Mouse (Mus musculus) neural tube, embryonic 13.5 days (tissue): Measurements from ENCODE around the gene Dmpk. TPM values are rescaled to one million over a fixed set of nuclear protein-coding genes. Genes with fewer than 3 reads are reported as not detected.

ENCODE experiments used
- ATAC-seq: fragments of 200-750 bp; cut with Nextera tagmentation; 2 replicates; pipeline ENCODE4 v1.8.0; 2017; ENCODE audit warnings: low read depth, mild to moderate bottlenecking, moderate TSS enrichment, moderate library complexity
- H3K27ac ChIP-seq: fragments of 300-500 bp; sonication (generic); replicated peaks from 2 replicates; pipeline ENCODE4 v1.5.1; 2015; ENCODE audit warnings: moderate library complexity, mild to moderate bottlenecking, inconsistent platforms
- H3K27me3 ChIP-seq: fragments of 300-500 bp; sonication (generic); 2 replicates; pipeline ENCODE4 v1.6.1; 2015; ENCODE audit warnings: mild to moderate bottlenecking, inconsistent platforms
- H3K36me3 ChIP-seq: fragments of 300-500 bp; sonication (generic); 2 replicates; pipeline ENCODE4 v1.6.1; 2015; ENCODE audit warnings: mild to moderate bottlenecking, inconsistent platforms
- H3K4me1 ChIP-seq: fragments of 300-500 bp; sonication (generic); replicated peaks from 2 replicates; pipeline ENCODE4 v1.6.1; 2015; ENCODE audit warnings: inconsistent platforms
- H3K4me2 ChIP-seq: fragments of 300-500 bp; sonication (generic); 2 replicates; pipeline ENCODE4 v1.6.1; 2015; ENCODE audit warnings: inconsistent platforms, mild to moderate bottlenecking, moderate library complexity
- H3K4me3 ChIP-seq: fragments of 300-500 bp; sonication (generic); 2 replicates; pipeline ENCODE4 v1.5.1; 2015; ENCODE audit warnings: mild to moderate bottlenecking, inconsistent platforms
- H3K9ac ChIP-seq: fragments of 300-500 bp; sonication (generic); 2 replicates; pipeline ENCODE4 v1.6.1; 2015; ENCODE audit warnings: moderate library complexity, mild to moderate bottlenecking, inconsistent platforms
- H3K9me3 ChIP-seq: fragments of 300-500 bp; sonication (generic); 2 replicates; pipeline ENCODE4 v1.6.1; 2016; ENCODE audit warnings: inconsistent platforms
- WGBS: fragments of 180-500 bp; shearing (Covaris S2); methylation state at CpG from one replicate; pipeline ENCODE4 v1.1.7; 2015; 5-methylcytosine and 5-hydroxymethylcytosine counted together
- polyA plus RNA-seq: library from polyadenylated mRNA; unstranded; fragments of >200 nt; fragmentation: Nextera tagmentation; extraction: Ambion mirVana; gene quantifications from 2 replicates; pipeline ENCODE4 v1.2.1, GENCODE M21; 2015

Dmpk gene
- polyA plus RNA-seq, 1 experiment from 2014 or later = 10.5 TPM

GRCm38 (mm10) chr7:19077761-19078160 is 5.9 kb upstream of the Dmpk start:
- peak overlapping the region; percentile 79 for H3K4me2 ChIP-seq
- H3K9me3 ChIP-seq = no peaks in the 10 kb centered on the region
- no peak for ATAC-seq
- WGBS = 79% methylated on average over 14 of the region's 14 CpGs
- peak overlapping the region; percentile 95 for H3K4me3 ChIP-seq
- no peak overlapping the region for H3K27ac ChIP-seq
- peaks cover 32% of the 10 kb centered on the region for H3K4me1 ChIP-seq
- peaks cover 50% of the 10 kb centered on the region for H3K36me3 ChIP-seq
- H3K27me3 ChIP-seq = no peaks in the 10 kb centered on the region
- H3K9ac ChIP-seq = peak overlapping the region; percentile 98

- Histone ChIP-seq H3K36me3 (peaks cover 56% of the 10 kb centered on the region), H3K4me3 (no peak overlapping the region), H3K27ac (no peak overlapping the region), H3K4me1 (peaks cover 41% of the 10 kb centered on the region), H3K9me3 (no peaks in the 10 kb centered on the region), H3K4me2 (no peak overlapping the region), H3K27me3 (no peaks in the 10 kb centered on the region), H3K9ac (no peak overlapping the region)
- ATAC-seq = no peak
- 89% methylated on average over 3 of the region's 3 CpGs for WGBS
Measured at GRCm38 (mm10) chr7:19078732-19079131, 4.9 kb upstream of the Dmpk start.

- peaks cover 53% of the 10 kb centered on the region for H3K4me1 ChIP-seq
- ATAC-seq = no peak
- 85% methylated on average over 19 of the region's 19 CpGs for WGBS
- 0 out of 2 replicates have a peak, but pooled peaks cover 9% of the 10 kb centered on the region for H3K27me3 ChIP-seq
- H3K9me3 ChIP-seq = no peaks in the 10 kb centered on the region
- peaks cover 62% of the 10 kb centered on the region for H3K36me3 ChIP-seq
- H3K27ac ChIP-seq = no peak overlapping the region
- no peak overlapping the region for H3K9ac ChIP-seq
- H3K4me2 ChIP-seq = no peak overlapping the region
- H3K4me3 ChIP-seq = no peak overlapping the region
Measured at GRCm38 (mm10) chr7:19080451-19080950, 3.1 kb upstream of the Dmpk start.

GRCm38 (mm10) chr7:19082171-19082570 is 1.5 kb upstream of the Dmpk start:
- H3K4me1 ChIP-seq = peaks cover 55% of the 10 kb centered on the region

GRCm38 (mm10) chr7:19083096-19083495 is 553 bp upstream of the Dmpk start:
- Histone ChIP-seq H3K27ac (no peak overlapping the region), H3K9ac (no peak overlapping the region), H3K4me1 (peaks cover 46% of the 10 kb centered on the region), H3K27me3 (0 out of 2 replicates have a peak, but pooled peaks cover 9% of the 10 kb centered on the region), H3K9me3 (no peaks in the 10 kb centered on the region), H3K4me3 (no peak overlapping the region), H3K4me2 (no peak overlapping the region), H3K36me3 (peaks cover 76% of the 10 kb centered on the region)
- 57% methylated on average over 6 of the region's 6 CpGs for WGBS
- ATAC-seq = no peak

More at GRCm38 (mm10) chr7:19082171-19082570, 1.5 kb upstream of the Dmpk start:
- Histone ChIP-seq H3K9me3 (no peaks in the 10 kb centered on the region), H3K9ac (peak overlapping the region; percentile 31; the same call in 1 of the 2 replicates), H3K4me2 (no peak overlapping the region), H3K27me3 (0 out of 2 replicates have a peak, but pooled peaks cover 9% of the 10 kb centered on the region), H3K36me3 (peaks cover 70% of the 10 kb centered on the region), H3K4me3 (no peak overlapping the region), H3K27ac (no peak overlapping the region)
- 74% methylated on average over 4 of the region's 4 CpGs for WGBS
- no peak for ATAC-seq

GRCm38 (mm10) chr7:19084277-19084771 is 675 bp downstream of the Dmpk start:
- Histone ChIP-seq H3K27me3 (0 out of 2 replicates have a peak, but pooled peaks cover 9% of the 10 kb centered on the region), H3K36me3 (peaks cover 75% of the 10 kb centered on the region), H3K27ac (no peak overlapping the region), H3K9me3 (no peaks in the 10 kb centered on the region), H3K4me1 (peaks cover 38% of the 10 kb centered on the region), H3K4me3 (no peak overlapping the region), H3K4me2 (no peak overlapping the region), H3K9ac (peak overlapping the region; percentile 38; the same call in 1 of the 2 replicates)
- no peak for ATAC-seq
- WGBS = 78% methylated on average over 6 of the region's 6 CpGs

- WGBS = 24% methylated on average over 9 of the region's 9 CpGs
- H3K4me2 ChIP-seq = 0 out of 2 replicates have a peak overlapping the region, but pooled peaks have one; percentile 2
- peaks cover 73% of the 10 kb centered on the region for H3K36me3 ChIP-seq
- ATAC-seq = no peak
- peaks cover 38% of the 10 kb centered on the region for H3K4me1 ChIP-seq
- no peaks in the 10 kb centered on the region for H3K9me3 ChIP-seq
- peak overlapping the region; percentile 41; the same call in 1 of the 2 replicates for H3K9ac ChIP-seq
- no peak overlapping the region for H3K4me3 ChIP-seq
- H3K27ac ChIP-seq = no peak overlapping the region
- H3K27me3 ChIP-seq = peaks cover 9% of the 10 kb centered on the region; the same call in 1 of the 2 replicates
Measured at GRCm38 (mm10) chr7:19084921-19085473, 1.3 kb downstream of the Dmpk start.

- Histone ChIP-seq H3K9ac (peak overlapping the region; percentile 41; the same call in 1 of the 2 replicates), H3K27ac (no peak overlapping the region), H3K9me3 (no peaks in the 10 kb centered on the region), H3K36me3 (peaks cover 73% of the 10 kb centered on the region), H3K4me2 (peak overlapping the region; percentile 9; the same call in 1 of the 2 replicates), H3K4me1 (peaks cover 38% of the 10 kb centered on the region), H3K27me3 (peaks cover 14% of the 10 kb centered on the region), H3K4me3 (no peak overlapping the region)
- ATAC-seq = no peak
- WGBS = 9% methylated on average over 6 of the region's 6 CpGs
Measured at GRCm38 (mm10) chr7:19085495-19085894, 1.8 kb downstream of the Dmpk start.

- no peak overlapping the region for H3K27ac ChIP-seq
- no peak for ATAC-seq
- no peak overlapping the region for H3K9ac ChIP-seq
- H3K36me3 ChIP-seq = peaks cover 73% of the 10 kb centered on the region
- peaks cover 19% of the 10 kb centered on the region for H3K27me3 ChIP-seq
- no peak overlapping the region for H3K4me3 ChIP-seq
- WGBS = 11% methylated on average over 14 of the region's 14 CpGs
- peaks cover 38% of the 10 kb centered on the region for H3K4me1 ChIP-seq
- no peaks in the 10 kb centered on the region for H3K9me3 ChIP-seq
- peak overlapping the region; percentile 9; the same call in 1 of the 2 replicates for H3K4me2 ChIP-seq
Measured at GRCm38 (mm10) chr7:19086042-19086441, 2.4 kb downstream of the Dmpk start.

- WGBS = 55% methylated on average over 18 of the region's 18 CpGs
Measured at GRCm38 (mm10) chr7:19086760-19087159, 3.1 kb downstream of the Dmpk start.

GRCm38 (mm10) chr7:19088813-19089212 is 5.2 kb downstream of the Dmpk start:
- no peak for ATAC-seq
- peaks cover 59% of the 10 kb centered on the region for H3K36me3 ChIP-seq
- H3K4me2 ChIP-seq = no peak overlapping the region
- no peaks in the 10 kb centered on the region for H3K9me3 ChIP-seq
- no peak overlapping the region for H3K9ac ChIP-seq
- H3K27ac ChIP-seq = no peak overlapping the region
- WGBS = 48% methylated on average over 10 of the region's 10 CpGs
- H3K4me3 ChIP-seq = no peak overlapping the region
- peaks cover 30% of the 10 kb centered on the region for H3K27me3 ChIP-seq
- H3K4me1 ChIP-seq = peaks cover 49% of the 10 kb centered on the region

More at GRCm38 (mm10) chr7:19086760-19087159, 3.1 kb downstream of the Dmpk start:
- Histone ChIP-seq H3K9ac (no peak overlapping the region), H3K9me3 (no peaks in the 10 kb centered on the region), H3K4me3 (no peak overlapping the region), H3K4me2 (no peak overlapping the region), H3K27ac (no peak overlapping the region), H3K27me3 (peaks cover 27% of the 10 kb centered on the region), H3K36me3 (peaks cover 73% of the 10 kb centered on the region), H3K4me1 (peaks cover 41% of the 10 kb centered on the region)
- no peak for ATAC-seq

GRCm38 (mm10) chr7:19091913-19092312 is 8.3 kb downstream of the Dmpk start:
- Histone ChIP-seq H3K27me3 (peaks cover 42% of the 10 kb centered on the region), H3K4me3 (0 out of 2 replicates have a peak overlapping the region, but pooled peaks have one; percentile 59), H3K9ac (peak overlapping the region; percentile 56), H3K4me2 (peak overlapping the region; percentile 95), H3K9me3 (no peaks in the 10 kb centered on the region), H3K36me3 (peaks cover 49% of the 10 kb centered on the region), H3K27ac (no peak overlapping the region), H3K4me1 (peaks cover 55% of the 10 kb centered on the region)
- no peak for ATAC-seq
- WGBS = 28% methylated on average over 17 of the region's 17 CpGs
